Mouse (Mus musculus) gonadal fat pad, adult 2 months (tissue): ENCODE data around the gene Arhgef28. TPM values are rescaled to one million over a fixed set of nuclear protein-coding genes. Genes with fewer than 3 reads are reported as not detected.
"Not testable (repeated sequence)": the region's sequence is repeated elsewhere in the genome, so short reads cannot be mapped to it uniquely, and the experiment has no call there.

Experiments used
- DNase-seq: peaks from one replicate; pipeline ENCODE4 v3.0.0-alpha.2; 2012; ENCODE audit warnings: low read depth
- polyA plus RNA-seq: library from polyadenylated mRNA; depleted of rRNA; stranded (reverse); fragments of >200 nt; gene quantifications from 2 replicates; pipeline ENCODE4 v1.2.3, GENCODE M21; 2012

Arhgef28 gene
- polyA plus RNA-seq, 1 experiment: 25.7 TPM

GRCm38 (mm10) chr13:98073190-98073589 lies 133.0 kb downstream of the Arhgef28 start:
- DNase-seq: no peak

GRCm38 (mm10) chr13:98070458-98070857 lies 135.8 kb downstream of the Arhgef28 start:
- no peak for DNase-seq

- DNase-seq: no peak
Measured at GRCm38 (mm10) chr13:98069646-98070045, 136.6 kb downstream of the Arhgef28 start.

GRCm38 (mm10) chr13:98062843-98063242 lies 143.4 kb downstream of the Arhgef28 start:
- no peak for DNase-seq

GRCm38 (mm10) chr13:98060121-98060520 lies 146.1 kb downstream of the Arhgef28 start:
- not testable (repeated sequence) for DNase-seq

- no peak for DNase-seq
Measured at GRCm38 (mm10) chr13:98055194-98055593, 151.0 kb downstream of the Arhgef28 start.

- DNase-seq: no peak
Measured at GRCm38 (mm10) chr13:98040628-98041150, 165.6 kb downstream of the Arhgef28 start.

- DNase-seq: no peak
Measured at GRCm38 (mm10) chr13:98038731-98039130, 167.5 kb downstream of the Arhgef28 start.

- no peak for DNase-seq
Measured at GRCm38 (mm10) chr13:98037693-98038092, 168.5 kb downstream of the Arhgef28 start.

GRCm38 (mm10) chr13:98031642-98031960 lies 174.6 kb downstream of the Arhgef28 start:
- DNase-seq: no peak

GRCm38 (mm10) chr13:98030959-98031641 lies 175.1 kb downstream of the Arhgef28 start:
- no peak for DNase-seq

- no peak for DNase-seq
Measured at GRCm38 (mm10) chr13:98030041-98030440, 176.2 kb downstream of the Arhgef28 start.

- DNase-seq: no peak
Measured at GRCm38 (mm10) chr13:98028711-98029250, 177.5 kb downstream of the Arhgef28 start.

- no peak for DNase-seq
Measured at GRCm38 (mm10) chr13:98027641-98028204, 178.5 kb downstream of the Arhgef28 start.

- DNase-seq: no peak
Measured at GRCm38 (mm10) chr13:98027122-98027521, 179.1 kb downstream of the Arhgef28 start.

- DNase-seq: no peak
Measured at GRCm38 (mm10) chr13:98025706-98026504, 180.3 kb downstream of the Arhgef28 start.

GRCm38 (mm10) chr13:98025162-98025561 lies 181.1 kb downstream of the Arhgef28 start:
- DNase-seq: no peak

- DNase-seq: no peak
Measured at GRCm38 (mm10) chr13:98024680-98025079, 181.6 kb downstream of the Arhgef28 start.

GRCm38 (mm10) chr13:98021906-98022305 lies 184.3 kb downstream of the Arhgef28 start:
- no peak for DNase-seq

- not testable (repeated sequence) for DNase-seq
Measured at GRCm38 (mm10) chr13:98018837-98019236, 187.4 kb downstream of the Arhgef28 start.

- no peak for DNase-seq
Measured at GRCm38 (mm10) chr13:98016923-98017588, 189.2 kb downstream of the Arhgef28 start.
